20 mouse cellular contexts compared by ENCODE assay signal in genomic region chr15:12429572-12430431, GRCm38 (mm10).
DNase-seq lines count a peak whose midpoint lies in the region; ATAC-seq and TF ChIP-seq lines count a peak whose summit lies in the region.
"Had no signal": no experiment of that assay in that cellular context is flagged by ENCODE, and none has a peak within 500 bp of the region (broad histone marks: within the 10 kb centered on the region; RNA-seq: fewer than 3 reads in every experiment).

No protein-coding gene starts in this region.

- WGBS in thymus, adult 2 months, result 52% methylated on average over 7 of the region's 7 CpGs
- 52% methylated on average over 7 of the region's 7 CpGs for WGBS in intestine, postnatal 0 days

- H3K4me2 ChIP-seq in intestine, postnatal 0 days (replicated peaks; ENCODE audit: low read depth), result no peak overlapping the region
- H3K4me2 ChIP-seq: heart, embryonic 13.5 days; hindbrain, embryonic 14.5 days; midbrain, embryonic 11.5 days had no signal

- H3K36me3 ChIP-seq in thymus, adult 2 months (ENCODE audit: control insufficient read depth, insufficient read depth, low read length), result no peaks in the 10 kb centered on the region
- H3K36me3 ChIP-seq in intestine, postnatal 0 days (ENCODE audit: control insufficient read depth, insufficient read depth), result no peaks in the 10 kb centered on the region
- H3K36me3 ChIP-seq: heart, embryonic 13.5 days had no signal

- no peak overlapping the region for H3K9ac ChIP-seq in intestine, postnatal 0 days (ENCODE audit: low read depth, low read length)
- H3K9ac ChIP-seq: forebrain, postnatal 0 days; heart, embryonic 13.5 days; hindbrain, embryonic 14.5 days; liver, embryonic 14.5 days had no signal

- TF ChIP-seq POLR2A in thymus, adult 2 months (IDR thresholded peaks at IDR 0.05; ENCODE audit: control insufficient read depth, extremely low read depth, insufficient read depth, low read length, poor library complexity), result no peak

- no peaks in the 10 kb centered on the region for H3K27me3 ChIP-seq in thymus, adult 2 months (ENCODE audit: control insufficient read depth, insufficient read depth, low read length)
- no peaks in the 10 kb centered on the region for H3K27me3 ChIP-seq in intestine, postnatal 0 days (replicated peaks; ENCODE audit: control insufficient read depth, insufficient read depth, low read length)
- H3K27me3 ChIP-seq: heart, embryonic 13.5 days; Patski had no signal

- peak; percentile 26 for DNase-seq in thymus, postnatal 4 days
- no peak for DNase-seq in thymus, adult 2 months
- peak; percentile 43 to 60 for DNase-seq in kidney, postnatal 25 days
- no peak for DNase-seq in embryo, embryonic 10.5 days (ENCODE audit: low spot score)
- no peak for DNase-seq in heart, adult 18-20 months
- no peak for DNase-seq in layer of hippocampus, adult 11-12 months (ENCODE audit: low spot score)
- DNase-seq: adrenal gland, adult 8-10 months; cerebellum, adult 8-10 months; forebrain, postnatal 0 days; gastrocnemius, postnatal 14 days; lung, postnatal 10 days; right cerebral cortex, postnatal 14 days; thymus, postnatal 25 days had no signal

- peak; percentile 22; the same call in 1 of the 2 replicates for ATAC-seq in intestine, postnatal 0 days
- ATAC-seq: forebrain, postnatal 0 days; Patski had no signal

- peaks cover 17% of the 10 kb centered on the region for H3K4me1 ChIP-seq in thymus, adult 2 months (replicated peaks; ENCODE audit: control insufficient read depth, insufficient read depth, low read length)
- H3K4me1 ChIP-seq in intestine, postnatal 0 days (replicated peaks; ENCODE audit: control insufficient read depth, insufficient read depth, low read length), result no peaks in the 10 kb centered on the region

- H3K27ac ChIP-seq in thymus, adult 2 months (ENCODE audit: control insufficient read depth, insufficient read depth, low read length), result no peak overlapping the region
- H3K27ac ChIP-seq in intestine, postnatal 0 days (ENCODE audit: low read depth, low read length), result no peak overlapping the region
- H3K27ac ChIP-seq: heart, embryonic 13.5 days; hindbrain, embryonic 14.5 days; liver, embryonic 14.5 days had no signal

- no peak for TF ChIP-seq CTCF in thymus, adult 2 months (IDR thresholded peaks at IDR 0.05; ENCODE audit: borderline replicate concordance, control insufficient read depth, extremely low read depth, insufficient read depth, low read length, poor library complexity)
- no peak for TF ChIP-seq CTCF in intestine, postnatal 0 days (IDR thresholded peaks at IDR 0.05; ENCODE audit: low read depth)

- no peaks in the 10 kb centered on the region for H3K9me3 ChIP-seq in intestine, postnatal 0 days (ENCODE audit: control insufficient read depth)
- H3K9me3 ChIP-seq: heart, embryonic 13.5 days had no signal

- H3K4me3 ChIP-seq in thymus, adult 2 months (ENCODE audit: control insufficient read depth, insufficient read depth, low read length), result no peak overlapping the region
- H3K4me3 ChIP-seq in intestine, postnatal 0 days (ENCODE audit: low read depth, low read length), result no peak overlapping the region
- H3K4me3 ChIP-seq: erythroblast, embryonic 14.5 days; heart, embryonic 13.5 days had no signal

Comparison
In these comparisons a context has a peak if more than half of its experiments do, and no peak if none do; other contexts are left out.
1. DNase-seq: peak in thymus, postnatal 4 days (single experiment) and kidney, postnatal 25 days (2 of 2); none in thymus, adult 2 months (single experiment), embryo, embryonic 10.5 days (single experiment), heart, adult 18-20 months (0 of 2) and layer of hippocampus, adult 11-12 months (single experiment).